Mouse (Mus musculus): ENCODE results near the gene Acsl5.

Gene Acsl5

GRCm38 (mm10) chr19:55251383-55252124 is at the start of gene Acsl5:
Gene Acsl5, plus strand, starts transcription at chr19:55251938.
- 97% methylated on average over 9 of the region's 9 CpGs for WGBS

DNA sequence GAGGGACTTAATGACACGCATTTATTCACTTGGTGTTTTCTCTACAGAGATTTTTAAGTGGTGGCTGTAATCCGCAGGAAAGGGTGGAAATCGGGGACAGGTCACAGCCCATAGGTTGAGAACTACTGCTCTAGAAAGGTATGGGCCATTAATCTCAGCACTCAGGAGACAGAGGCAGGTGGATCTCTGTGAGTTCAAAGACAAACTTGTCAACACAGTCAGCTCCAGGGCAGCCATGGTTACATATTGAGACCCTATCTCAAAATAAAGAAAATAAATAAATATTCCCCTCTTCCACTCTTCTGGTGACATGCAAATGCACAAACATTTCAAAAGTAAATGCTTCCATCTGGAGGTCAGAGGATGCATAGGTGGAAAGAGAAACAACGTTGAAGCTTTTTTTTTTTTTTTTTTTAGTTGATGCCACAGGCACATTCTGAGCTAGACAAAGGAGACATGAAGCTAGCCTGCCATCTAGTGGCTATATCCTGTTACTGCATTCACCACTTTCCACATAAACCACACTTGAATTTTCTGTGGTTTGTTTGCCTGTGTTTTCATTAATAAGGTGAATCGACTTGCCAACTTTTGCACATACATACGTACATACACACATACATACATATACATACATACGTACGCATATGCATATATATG is 45.1 kb upstream of the Acsl5 start:
- WGBS = 37% methylated on average over 8 of the region's 8 CpGs

DNA sequence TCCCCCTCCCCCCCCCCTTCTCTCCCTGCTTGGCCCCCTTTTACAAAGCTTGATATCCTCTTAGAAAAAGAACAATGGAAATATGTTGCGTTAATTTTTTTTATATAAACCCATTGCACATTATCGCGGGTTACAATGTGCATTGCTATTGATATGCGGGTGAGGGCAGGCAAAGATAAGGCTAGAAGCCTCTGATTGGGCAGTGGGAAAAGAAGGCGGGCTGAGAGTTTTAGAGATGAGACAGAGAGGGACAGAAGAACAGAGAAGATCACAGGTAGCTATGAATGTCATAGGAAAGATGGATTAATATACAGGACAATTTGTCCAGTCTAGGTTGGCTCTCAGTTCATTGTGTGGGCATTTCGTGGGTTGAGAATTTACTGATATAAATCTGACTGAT is 44.5 kb upstream of the Acsl5 start:
- WGBS = 52% methylated on average over 6 of the region's 6 CpGs

- WGBS = 68% methylated on average over 25 of the region's 25 CpGs
Observed at GRCm38 (mm10) chr19:55207746-55208538, 43.8 kb upstream of the Acsl5 start.

GRCm38 (mm10) chr19:55208654-55209053 is 43.1 kb upstream of the Acsl5 start:
- 78% methylated on average over 4 of the region's 4 CpGs for WGBS

DNA sequence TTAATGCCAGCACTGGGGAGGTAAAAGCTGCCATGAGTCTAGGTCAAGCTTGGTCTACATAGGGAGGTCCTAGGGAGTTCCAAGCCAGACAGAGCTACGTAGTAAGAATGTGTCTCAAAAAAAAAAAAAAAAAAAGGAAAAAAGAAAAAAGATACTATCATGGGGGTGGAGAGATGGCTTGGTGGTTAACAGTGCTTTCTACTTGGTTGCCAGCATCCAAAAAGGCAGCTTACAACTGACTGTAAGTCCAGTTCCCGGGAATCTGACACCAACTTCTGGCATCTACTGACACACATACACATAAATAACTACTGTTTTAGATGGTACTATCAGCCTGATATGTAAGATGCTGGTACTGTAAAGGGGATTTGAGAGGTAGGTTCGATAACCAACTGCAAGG is 42.7 kb upstream of the Acsl5 start:
- 81% methylated on average over 3 of the region's 3 CpGs for WGBS

- 73% methylated on average over 1 of the region's 1 CpGs for WGBS
Observed at GRCm38 (mm10) chr19:55211698-55212097, 40.0 kb upstream of the Acsl5 start.

DNA sequence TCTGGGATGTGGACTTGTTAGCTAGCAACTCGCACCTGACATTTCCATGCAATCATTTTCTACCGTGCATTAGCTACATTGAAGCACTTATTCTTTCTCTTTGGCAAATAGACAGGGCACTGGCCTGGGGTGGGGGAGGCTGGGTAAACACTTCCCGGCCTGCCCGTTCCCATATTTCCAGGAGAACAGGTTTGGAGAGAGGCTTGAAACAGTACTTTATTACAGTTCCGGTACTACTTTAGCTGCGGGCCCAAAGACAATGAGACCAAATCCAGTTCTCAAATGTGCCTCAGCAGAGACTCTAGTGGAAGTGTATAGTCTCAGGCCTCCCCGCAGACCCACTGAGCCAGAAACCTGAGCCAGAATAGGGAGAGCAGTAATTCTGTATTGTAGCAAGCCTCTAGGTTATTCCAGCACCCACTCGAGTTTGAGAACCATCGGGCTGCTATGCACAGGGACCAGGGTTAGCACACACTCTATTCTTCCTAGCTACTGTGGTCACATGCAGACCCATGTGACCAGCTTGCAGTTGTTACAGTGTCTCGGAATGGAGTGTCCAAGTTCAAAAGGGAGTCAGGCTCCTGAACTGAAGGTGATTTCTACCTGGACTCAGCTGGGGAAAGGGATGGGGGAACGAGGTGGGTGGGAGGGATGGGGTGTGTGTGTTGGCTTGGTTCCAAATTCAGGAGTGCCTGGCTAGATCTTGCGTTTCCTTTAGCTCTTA is 38.0 kb upstream of the Acsl5 start:
- 60% methylated on average over 12 of the region's 12 CpGs for WGBS

DNA sequence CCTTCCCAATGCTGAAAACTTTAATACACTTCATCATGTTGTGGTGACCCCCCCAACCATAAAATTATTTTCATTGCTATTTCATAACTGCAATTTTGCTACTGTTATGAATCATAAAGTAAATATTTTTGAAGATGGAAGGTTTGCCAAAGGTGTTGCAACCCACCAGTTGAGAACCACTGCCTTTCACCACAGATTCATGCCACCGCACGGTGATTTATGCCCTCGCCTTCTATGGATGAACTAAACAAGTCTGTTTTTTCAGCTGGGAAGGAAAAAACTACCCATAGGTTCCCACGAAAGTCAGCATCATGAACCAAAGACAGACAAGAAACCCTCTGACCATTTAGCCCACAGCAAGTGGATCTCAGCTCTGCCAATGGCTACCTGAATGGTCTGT is 34.9 kb upstream of the Acsl5 start:
- 74% methylated on average over 4 of the region's 4 CpGs for WGBS

DNA sequence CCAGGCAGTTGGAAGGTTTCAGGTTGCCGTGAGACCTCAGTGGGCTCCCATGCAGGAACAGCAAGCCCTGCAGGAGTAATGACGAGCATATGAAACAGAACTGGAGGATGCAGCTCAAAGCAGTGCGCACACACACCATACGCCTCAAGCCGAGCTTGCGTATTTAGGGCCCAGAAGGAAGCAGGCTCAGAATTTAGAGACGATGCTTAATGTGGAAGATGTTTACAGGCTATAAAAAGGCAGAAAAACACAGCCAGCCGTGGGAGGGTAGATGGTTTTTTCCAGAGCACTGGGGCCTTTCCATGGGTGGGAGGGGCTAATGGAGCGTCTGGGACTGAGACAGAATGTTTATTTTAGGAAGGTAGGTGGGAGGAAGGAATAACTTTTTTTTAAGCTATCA is 34.4 kb upstream of the Acsl5 start:
- WGBS = 40% methylated on average over 9 of the region's 9 CpGs

DNA sequence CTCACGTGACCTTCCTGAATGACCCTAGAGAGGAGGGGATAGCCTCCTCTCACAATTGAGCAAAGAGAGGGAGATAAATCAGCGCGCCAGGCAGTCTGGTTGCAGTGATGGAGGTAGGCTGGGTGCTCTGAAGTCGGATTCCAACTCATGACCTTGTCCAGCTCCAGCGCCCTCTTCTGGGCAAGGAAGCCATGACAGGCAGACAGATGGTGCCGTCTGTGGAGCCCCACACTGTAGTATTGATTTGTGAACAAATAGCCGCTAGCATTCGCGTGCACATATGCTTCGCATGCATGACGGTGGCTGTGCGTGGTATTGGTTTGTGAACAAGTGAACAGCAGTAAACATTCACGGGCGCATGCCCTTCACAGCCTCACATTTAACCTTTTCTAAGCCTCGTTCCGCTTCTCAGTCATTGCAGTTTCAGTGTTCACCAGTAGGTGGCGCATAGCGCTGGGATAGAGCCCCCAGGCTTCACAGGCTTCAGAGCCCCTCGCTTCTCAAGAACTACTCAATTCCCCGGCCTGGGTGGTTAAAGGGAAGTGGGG is 33.5 kb upstream of the Acsl5 start:
- WGBS = 3% methylated on average over 20 of the region's 20 CpGs

GRCm38 (mm10) chr19:55218741-55219221 is 33.0 kb upstream of the Acsl5 start:
- WGBS = 23% methylated on average over 12 of the region's 12 CpGs

DNA sequence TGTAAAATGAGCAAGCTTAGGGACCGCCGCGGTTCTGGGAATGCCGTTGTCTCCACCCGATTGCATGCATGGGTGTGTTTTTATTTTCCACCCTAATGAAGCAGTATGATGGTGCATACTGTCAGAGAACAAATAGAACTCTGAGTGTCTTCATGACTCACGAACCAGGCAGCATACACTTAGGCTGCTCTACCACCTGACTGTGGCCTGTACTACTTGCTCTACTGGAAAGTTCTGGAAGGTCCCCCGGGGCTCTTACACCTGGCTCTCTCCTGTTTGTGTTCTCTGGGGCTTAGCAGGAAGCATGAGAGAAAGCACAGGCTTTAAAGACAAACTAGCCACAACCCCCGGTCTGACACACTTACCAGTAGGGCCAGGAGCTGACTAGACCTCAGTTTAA is 32.4 kb upstream of the Acsl5 start:
- WGBS = 69% methylated on average over 8 of the region's 8 CpGs

DNA sequence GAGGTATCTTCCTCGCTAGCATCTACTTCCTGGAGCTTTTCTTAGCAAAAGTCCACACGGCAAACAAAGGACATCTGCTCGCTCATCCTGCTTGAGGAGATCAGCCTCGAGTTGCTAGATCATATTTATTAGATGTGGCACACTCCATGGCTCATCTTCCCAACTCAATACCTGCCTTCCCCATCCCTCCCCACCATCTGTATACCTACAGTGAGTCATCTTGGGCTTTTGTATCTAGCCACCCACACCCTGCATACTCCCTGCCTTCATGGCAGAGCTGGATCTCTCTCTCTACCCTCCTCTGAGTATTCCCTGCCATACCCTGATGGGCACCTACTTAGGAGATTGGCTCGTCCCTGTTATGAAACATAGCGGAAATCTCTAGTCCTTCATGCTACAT is 30.5 kb upstream of the Acsl5 start:
- WGBS = 43% methylated on average over 6 of the region's 6 CpGs

DNA sequence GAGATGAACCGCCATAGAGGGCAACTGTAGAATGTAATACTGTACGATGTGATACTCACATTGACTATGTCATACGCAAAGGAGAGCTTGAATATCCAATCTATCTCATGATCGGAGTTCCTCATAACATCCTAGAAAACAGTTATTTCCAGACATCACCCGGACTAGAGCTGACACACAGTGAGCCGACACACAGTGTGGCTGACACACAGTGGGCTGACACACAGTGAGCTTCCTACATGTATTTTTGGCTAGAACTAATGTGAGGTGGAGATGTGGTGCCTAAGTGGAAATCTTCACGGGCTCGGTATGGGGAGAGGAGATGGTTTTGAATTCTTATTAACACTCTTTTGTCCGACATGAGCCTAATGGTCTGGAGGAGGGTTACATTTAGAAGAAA is 29.5 kb upstream of the Acsl5 start:
- 91% methylated on average over 9 of the region's 9 CpGs for WGBS

DNA sequence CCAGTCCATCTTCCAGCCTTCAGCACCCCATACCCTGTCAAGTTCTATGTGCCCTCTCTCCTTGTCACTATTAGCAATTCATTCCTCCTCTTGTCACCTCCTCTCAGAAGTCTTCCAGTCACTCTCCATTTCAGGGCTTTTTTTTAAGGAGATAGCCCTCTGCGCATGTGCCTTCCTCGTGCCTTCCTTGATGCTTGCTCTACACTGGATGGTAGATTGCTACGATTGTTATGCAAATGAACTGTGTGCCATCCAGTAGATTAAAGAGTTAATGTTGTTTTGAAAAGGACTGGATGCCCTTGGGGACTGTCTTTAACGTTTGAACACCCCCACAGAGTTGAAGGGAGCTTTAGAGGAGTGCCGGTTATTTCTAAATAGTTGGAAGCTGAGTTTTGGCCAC is 25.1 kb upstream of the Acsl5 start:
- WGBS = 74% methylated on average over 5 of the region's 5 CpGs

GRCm38 (mm10) chr19:55227135-55227534 is 24.6 kb upstream of the Acsl5 start:
- 81% methylated on average over 7 of the region's 7 CpGs for WGBS

GRCm38 (mm10) chr19:55231081-55231480 is 20.7 kb upstream of the Acsl5 start:
- 42% methylated on average over 10 of the region's 10 CpGs for WGBS

DNA sequence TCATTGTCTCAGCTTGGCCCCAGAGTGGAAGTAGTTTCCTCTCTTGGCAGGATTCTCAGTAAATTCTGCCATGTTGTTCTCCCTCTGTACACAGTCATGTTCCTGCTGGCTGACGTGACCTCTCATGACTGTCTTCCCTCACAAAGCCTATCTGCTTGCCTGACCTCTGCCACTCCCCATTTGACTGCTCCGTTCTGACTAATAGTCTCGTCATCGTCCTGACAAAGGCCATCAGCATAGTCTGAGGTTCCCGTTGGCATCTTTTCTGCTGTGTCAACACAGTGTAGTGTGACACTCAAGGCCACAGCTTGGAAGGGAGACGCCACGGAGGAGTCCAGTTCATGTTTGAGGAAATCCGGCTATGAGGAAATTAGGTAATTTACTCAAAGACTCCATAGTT is 19.6 kb upstream of the Acsl5 start:
- 68% methylated on average over 8 of the region's 8 CpGs for WGBS

DNA sequence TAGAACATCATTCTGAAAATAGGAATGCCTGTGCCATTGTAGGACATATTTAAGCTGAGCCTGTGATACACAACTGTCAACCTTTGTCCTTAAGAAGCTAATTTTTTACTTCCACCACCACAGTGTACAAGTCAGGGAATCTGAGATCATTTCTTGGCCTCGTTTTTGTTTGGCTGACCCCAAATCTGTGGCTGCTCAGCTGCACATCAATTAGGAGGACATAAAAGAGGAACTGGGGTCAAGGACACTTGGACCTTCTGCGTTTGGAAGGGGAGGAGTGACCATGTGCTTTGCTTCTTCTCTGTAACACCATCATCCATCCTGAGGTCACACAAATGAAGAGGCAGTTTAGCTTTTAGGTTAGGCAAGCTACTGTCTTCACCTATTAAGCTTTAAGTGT is 15.7 kb upstream of the Acsl5 start:
- 57% methylated on average over 2 of the region's 2 CpGs for WGBS

DNA sequence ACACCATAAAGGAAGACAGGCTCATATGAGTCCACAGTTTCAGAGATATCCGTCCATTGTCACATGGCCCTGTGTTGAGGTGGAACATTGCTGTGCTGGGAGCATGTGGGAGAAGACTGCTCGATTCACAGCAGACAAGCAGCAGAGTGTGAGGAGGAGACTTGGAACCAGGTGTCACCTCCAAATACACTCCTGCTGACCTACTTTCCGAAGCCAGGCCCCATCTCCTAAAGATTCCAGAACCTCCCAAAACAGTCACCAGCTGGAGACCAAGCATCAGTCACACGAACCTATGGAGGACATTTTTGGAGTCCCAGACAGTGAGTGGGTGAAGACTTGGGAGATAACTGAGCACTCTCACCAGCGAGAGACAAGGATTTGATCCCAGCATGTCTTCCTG is 15.2 kb upstream of the Acsl5 start:
- WGBS = 62% methylated on average over 5 of the region's 5 CpGs

Measured in cerebral cortex, adult 2 months (tissue).